Mouse (Mus musculus) liver, embryonic 14.5 days (tissue): ENCODE measurements around the gene Kmt2b. TPM values are rescaled to one million over a fixed set of nuclear protein-coding genes. Genes with fewer than 3 reads are reported as not detected.

Source experiments
- ATAC-seq: fragments of 200-750 bp; cut with Nextera tagmentation; 2 replicates; pipeline ENCODE4 v1.8.0; 2017; ENCODE audit warnings: moderate number of reproducible peaks, mild to moderate bottlenecking, moderate library complexity; ENCODE audit not compliant: insufficient read depth
- DNase-seq, 3 experiments: peaks; one replicate each; pipeline ENCODE4 v3.0.0-alpha.2; 2012 to 2013; ENCODE audit warnings: low read depth in 3 of 3, low spot score in 3 of 3
- H3K27ac ChIP-seq: fragments of 300-500 bp; sonication (generic); 2 replicates; pipeline ENCODE4 v1.5.1; 2014; ENCODE audit warnings: moderate library complexity, mild to moderate bottlenecking, control low read depth, inconsistent platforms
- H3K27me3 ChIP-seq: fragments of 300-500 bp; sonication (generic); 2 replicates; pipeline ENCODE4 v1.6.1; 2014; ENCODE audit warnings: mild to moderate bottlenecking, low read length, moderate library complexity; ENCODE audit not compliant: control insufficient read depth, insufficient read depth
- H3K36me3 ChIP-seq: fragments of 300-500 bp; sonication (generic); replicated peaks from 2 replicates; pipeline ENCODE4 v1.6.1; 2014; ENCODE audit warnings: low read depth; ENCODE audit not compliant: control insufficient read depth, insufficient read depth
- H3K4me1 ChIP-seq, 2 experiments: fragments of 200-500 bp in 1 of 2; fragments of 300-500 bp in 1 of 2; sonication (generic) in 1 of 2; replicated peaks; 2 replicates each; pipeline ENCODE4 v1.6.1; 2012 to 2014; ENCODE audit warnings: antibody characterized with exemption in 1 of 2, inconsistent platforms in 1 of 2, low read length in 1 of 2; ENCODE audit not compliant: control insufficient read depth in 2 of 2, insufficient read depth in 2 of 2
- H3K4me2 ChIP-seq: fragments of 300-500 bp; sonication (generic); 2 replicates; pipeline ENCODE4 v1.6.1; 2014; ENCODE audit warnings: low read depth, mild to moderate bottlenecking, control low read depth, moderate library complexity
- H3K4me3 ChIP-seq, 2 experiments: fragments of 200-500 bp in 1 of 2; fragments of 300-500 bp in 1 of 2; sonication (generic) in 1 of 2; 2 replicates each; pipeline ENCODE4 v1.5.1; 2012 to 2014; ENCODE audit warnings: low read depth in 2 of 2, low read length in 2 of 2, mild to moderate bottlenecking in 2 of 2, control low read depth in 1 of 2, inconsistent platforms in 1 of 2, moderate library complexity in 1 of 2; ENCODE audit not compliant: insufficient read depth in 1 of 2
- H3K9ac ChIP-seq: fragments of 300-500 bp; sonication (generic); replicated peaks from 2 replicates; pipeline ENCODE4 v1.6.1; 2014; ENCODE audit warnings: mild to moderate bottlenecking, control low read depth, moderate library complexity
- H3K9me3 ChIP-seq: fragments of 300-500 bp; sonication (generic); 2 replicates; pipeline ENCODE4 v1.6.1; 2016; ENCODE audit warnings: low read length, mixed read lengths; ENCODE audit not compliant: control insufficient read depth
- CTCF ChIP-seq: IDR thresholded peaks from 2 replicates; pipeline ENCODE4 v1.5.1; 2016; ENCODE audit warnings: antibody characterized with exemption, low read depth, control low read depth
- EP300 ChIP-seq: IDR thresholded peaks from 2 replicates; pipeline ENCODE4 v1.6.1; 2016; ENCODE audit warnings: antibody characterized with exemption, low read depth
- WGBS: fragments of 180-500 bp; shearing (Covaris S2); extraction: QIAGEN DNeasy Blood & Tissue Kit; methylation state at CpG from one replicate; pipeline ENCODE4 v1.1.7; 2014; ENCODE audit not compliant: insufficient replicate concordance; 5-methylcytosine and 5-hydroxymethylcytosine counted together
- polyA plus RNA-seq, 2 experiments: library from polyadenylated mRNA; depleted of rRNA in 1 of 2; stranded (reverse) in 1 of 2; unstranded in 1 of 2; fragments of >200 nt; fragmentation: Nextera tagmentation in 1 of 2; extraction: Ambion mirVana in 1 of 2; gene quantifications; 2 replicates each; pipeline versions ENCODE4 v1.2.1 to v1.2.3; 2012 to 2014

The Kmt2b gene
- polyA plus RNA-seq, 2 experiments, result 3.4 to 10.4 TPM

- H3K4me2 ChIP-seq, result no peak overlapping the region
- H3K36me3 ChIP-seq, result peaks cover 7% of the 10 kb centered on the region
- 71% methylated on average over 9 of the region's 9 CpGs for WGBS
- no peak overlapping the region for H3K27ac ChIP-seq
- TF ChIP-seq CTCF (no peak), EP300 (no peak)
- no peaks in the 10 kb centered on the region for H3K27me3 ChIP-seq
- DNase-seq (no peak), ATAC-seq (no peak)
- no peaks in the 10 kb centered on the region for H3K9me3 ChIP-seq
- no peak overlapping the region for H3K9ac ChIP-seq
- H3K4me3 ChIP-seq, result no peak overlapping the region
- H3K4me1 ChIP-seq, result peaks cover 6 to 11% of the 10 kb centered on the region in 2 experiments
Observed at GRCm38 (mm10) chr7:30531291-30531815, 57.2 kb downstream of the Kmt2b start.

GRCm38 (mm10) chr7:30526981-30527380, 61.5 kb downstream of the Kmt2b start:
- no peak for DNase-seq
- Histone ChIP-seq H3K27ac (no peak overlapping the region), H3K9me3 (no peaks in the 10 kb centered on the region), H3K36me3 (peaks cover 7% of the 10 kb centered on the region), H3K9ac (no peak overlapping the region), H3K4me3 (no peak overlapping the region), H3K4me2 (no peak overlapping the region), H3K27me3 (no peaks in the 10 kb centered on the region), H3K4me1 (no peaks in the 10 kb centered on the region)
- ATAC-seq, result no peak
- TF ChIP-seq EP300 (no peak), CTCF (no peak)
- WGBS, result 74% methylated on average over 14 of the region's 14 CpGs

- no peak overlapping the region for H3K4me3 ChIP-seq
- H3K9me3 ChIP-seq, result no peaks in the 10 kb centered on the region
- H3K4me1 ChIP-seq, result no peaks in the 10 kb centered on the region
- DNase-seq (no peak), ATAC-seq (no peak)
- H3K27me3 ChIP-seq, result no peaks in the 10 kb centered on the region
- TF ChIP-seq CTCF, result no peak
- TF ChIP-seq EP300, result no peak
- 61% methylated on average over 17 of the region's 17 CpGs for WGBS
- H3K9ac ChIP-seq, result no peak overlapping the region
- no peak overlapping the region for H3K4me2 ChIP-seq
- H3K27ac ChIP-seq, result no peak overlapping the region
- H3K36me3 ChIP-seq, result peaks cover 7% of the 10 kb centered on the region
Observed at GRCm38 (mm10) chr7:30526399-30526798, 62.1 kb downstream of the Kmt2b start.

- no peaks in the 10 kb centered on the region for H3K4me1 ChIP-seq
- no peaks in the 10 kb centered on the region for H3K9me3 ChIP-seq
- H3K4me3 ChIP-seq, result no peak overlapping the region
- 52% methylated on average over 10 of the region's 10 CpGs for WGBS
- TF ChIP-seq CTCF, result no peak
- no peak for TF ChIP-seq EP300
- no peak overlapping the region for H3K4me2 ChIP-seq
- H3K27me3 ChIP-seq, result no peaks in the 10 kb centered on the region
- H3K36me3 ChIP-seq, result peaks cover 7% of the 10 kb centered on the region
- ATAC-seq (no peak), DNase-seq (no peak)
- no peak overlapping the region for H3K27ac ChIP-seq
- H3K9ac ChIP-seq, result no peak overlapping the region
Observed at GRCm38 (mm10) chr7:30525954-30526353, 62.6 kb downstream of the Kmt2b start.

- 74% methylated on average over 6 of the region's 6 CpGs for WGBS
- H3K36me3 ChIP-seq, result peaks cover 3% of the 10 kb centered on the region; the same call in 1 of the 2 replicates
- H3K4me1 ChIP-seq, result no peaks in the 10 kb centered on the region
- no peak overlapping the region for H3K9ac ChIP-seq
- no peak for TF ChIP-seq EP300
- H3K4me2 ChIP-seq, result no peak overlapping the region
- H3K27me3 ChIP-seq, result no peaks in the 10 kb centered on the region
- ATAC-seq (no peak), DNase-seq (no peak)
- no peak overlapping the region for H3K27ac ChIP-seq
- no peaks in the 10 kb centered on the region for H3K9me3 ChIP-seq
- H3K4me3 ChIP-seq, result no peak overlapping the region
Observed at GRCm38 (mm10) chr7:30524487-30524886, 64.0 kb downstream of the Kmt2b start.
